Mouse (Mus musculus) CH12.LX (cell line): ENCODE data around the gene Scml4.

ENCODE experiments used
- BHLHE40 ChIP-seq: IDR thresholded peaks from 2 replicates; pipeline ENCODE4 v1.6.1; 2011; ENCODE audit warnings: mild to moderate bottlenecking, low read depth, low read length, improper control_type of control experiment
- CTCF ChIP-seq, 2 experiments: IDR thresholded peaks in 1 of 2; conservative IDR thresholded peaks in 1 of 2; 2 replicates each; pipeline ENCODE4 v1.5.1; 2011 to 2012; ENCODE audit warnings: low read depth in 2 of 2, low read length in 2 of 2, improper control_type of control experiment in 1 of 2, inconsistent platforms in 1 of 2, mild to moderate bottlenecking in 1 of 2, moderate library complexity in 1 of 2
- GABPA ChIP-seq: IDR thresholded peaks from 2 replicates; pipeline ENCODE4 v1.6.1; 2012; ENCODE audit warnings: low read depth, low read length, improper control_type of control experiment, inconsistent platforms; ENCODE audit not compliant: insufficient replicate concordance
- HCFC1 ChIP-seq: IDR thresholded peaks from 2 replicates; pipeline ENCODE4 v1.6.1; 2012; ENCODE audit warnings: low read depth, mild to moderate bottlenecking, inconsistent platforms, low read length, improper control_type of control experiment
- NELFE ChIP-seq: IDR thresholded peaks from 2 replicates; pipeline ENCODE4 v1.6.1; 2011; ENCODE audit warnings: low read depth, low read length, improper control_type of control experiment
- NRF1 ChIP-seq: IDR thresholded peaks from 2 replicates; pipeline ENCODE4 v1.6.1; 2014; ENCODE audit warnings: low read depth, mild to moderate bottlenecking, inconsistent platforms, low read length, improper control_type of control experiment, moderate library complexity
- POLR2A ChIP-seq: IDR thresholded peaks from 2 replicates; pipeline ENCODE4 v1.6.1; 2011; ENCODE audit warnings: low read depth, mild to moderate bottlenecking, improper control_type of control experiment, low read length
- RAD21 ChIP-seq: IDR thresholded peaks from 2 replicates; pipeline ENCODE4 v1.6.1; 2011; ENCODE audit warnings: low read depth, mild to moderate bottlenecking, low read length, improper control_type of control experiment, moderate library complexity
- USF2 ChIP-seq: conservative IDR thresholded peaks from 2 replicates; pipeline ENCODE4 v1.6.1; 2011; ENCODE audit warnings: low read depth, low read length, improper control_type of control experiment
- ZNF384 ChIP-seq: IDR thresholded peaks from 2 replicates; pipeline ENCODE4 v1.6.1; 2012; ENCODE audit warnings: low read depth, low read length, improper control_type of control experiment, inconsistent platforms

DNA sequence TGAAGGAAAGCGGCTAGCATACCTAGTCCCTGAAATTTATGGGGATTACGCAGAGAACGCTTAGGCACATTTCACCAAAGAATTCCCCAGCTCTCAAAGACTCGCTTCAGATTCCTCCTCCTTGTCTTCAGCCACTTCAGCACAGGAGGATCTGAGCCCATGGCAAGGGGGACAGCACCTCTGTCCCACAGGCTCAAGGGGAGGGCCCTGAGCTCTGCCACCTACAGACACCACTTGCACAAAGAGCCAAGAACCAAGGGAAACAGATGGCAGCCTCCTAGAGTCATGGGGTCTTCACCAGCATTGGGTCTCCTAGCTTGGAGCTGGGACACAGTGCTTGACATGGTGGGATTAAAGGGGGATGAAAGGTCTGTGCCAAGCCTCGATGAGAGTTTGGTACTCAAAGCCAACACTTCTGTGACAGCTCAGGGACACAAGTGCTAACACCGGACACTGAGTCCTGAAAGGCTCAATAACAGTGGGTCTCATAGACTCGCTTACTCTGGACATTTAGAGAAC, 13.0 kb downstream of the Scml4 start:
- TF ChIP-seq HCFC1 (no peak), RAD21 (no peak), CTCF (conservative IDR thresholded peaks at IDR 0.05 in 1 of 2, IDR thresholded peaks at IDR 0.05 in 1 of 2; ENCODE audit: low read depth in 2 of 2, low read length in 2 of 2) (no peak), NELFE (no peak), NRF1 (no peak), BHLHE40 (no peak), ZNF384 (no peak), POLR2A (no peak), USF2 (no peak), GABPA (no peak)
